Mouse (Mus musculus) right cerebral cortex, postnatal 25 days (tissue): ENCODE measurements around the gene Marcks.
A peak's percentile ranks its signal among the peaks of the same experiment; 100 is the strongest.
"Not testable (repeated sequence)": the region's sequence is repeated elsewhere in the genome, so short reads cannot be mapped to it uniquely, and the experiment has no call there.

Experiments
- DNase-seq: peaks from one replicate; pipeline ENCODE4 v3.0.0; 2022

Gene Marcks

GRCm38 (mm10) chr10:37135951-37136751 lies 2.6 kb downstream of the Marcks start:
- DNase-seq: peak; percentile 67

- DNase-seq: no peak
These were observed 4.6 kb downstream of the Marcks start for GRCm38 (mm10) chr10:37133876-37134708.

GRCm38 (mm10) chr10:37132671-37133070 lies 6.0 kb downstream of the Marcks start:
- no peak for DNase-seq

GRCm38 (mm10) chr10:37129652-37130051 lies 9.1 kb downstream of the Marcks start:
- no peak for DNase-seq

DNA sequence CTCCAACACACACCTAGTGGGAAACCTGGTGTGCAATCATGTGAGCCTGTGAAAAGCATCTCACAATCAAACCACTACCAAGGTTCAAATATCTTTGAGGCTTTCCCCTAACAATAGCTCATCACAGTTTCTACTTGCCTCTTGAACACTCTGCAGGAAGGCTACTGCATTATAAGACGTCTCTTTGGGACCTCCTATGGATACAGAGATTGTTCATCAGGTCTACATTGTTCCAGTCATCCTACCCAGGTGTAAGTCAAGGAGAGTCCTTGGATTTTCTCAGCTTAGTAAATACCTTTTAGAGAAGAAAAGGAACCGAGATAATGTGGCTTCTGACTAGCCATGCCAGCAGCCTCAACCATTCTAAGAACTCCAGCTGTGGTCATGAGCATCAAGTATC lies 23.4 kb downstream of the Marcks start:
- no peak for DNase-seq

- no peak for DNase-seq
These were observed 25.9 kb downstream of the Marcks start for GRCm38 (mm10) chr10:37112812-37113211.

- DNase-seq: no peak
These were observed 26.4 kb downstream of the Marcks start for GRCm38 (mm10) chr10:37112362-37112761.

DNA sequence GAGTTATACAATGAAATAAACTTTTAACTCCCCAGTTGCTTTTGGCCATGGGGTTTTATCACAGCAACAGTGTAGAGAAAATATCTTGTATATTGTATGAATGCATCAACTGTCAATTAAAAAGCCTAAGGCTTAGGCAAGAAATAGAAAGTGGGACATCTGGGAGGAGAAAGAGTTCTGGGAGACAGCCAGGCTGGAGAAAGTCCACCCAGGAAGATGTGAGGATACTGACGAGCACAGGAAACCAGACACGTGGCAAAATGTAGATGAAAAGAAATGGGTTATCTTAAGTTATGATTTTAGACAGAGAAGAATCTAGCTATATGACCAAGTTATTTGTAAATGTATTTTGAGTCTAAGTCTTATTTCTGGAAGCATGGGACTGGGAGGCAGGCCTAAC lies 27.3 kb downstream of the Marcks start:
- no peak for DNase-seq

DNA sequence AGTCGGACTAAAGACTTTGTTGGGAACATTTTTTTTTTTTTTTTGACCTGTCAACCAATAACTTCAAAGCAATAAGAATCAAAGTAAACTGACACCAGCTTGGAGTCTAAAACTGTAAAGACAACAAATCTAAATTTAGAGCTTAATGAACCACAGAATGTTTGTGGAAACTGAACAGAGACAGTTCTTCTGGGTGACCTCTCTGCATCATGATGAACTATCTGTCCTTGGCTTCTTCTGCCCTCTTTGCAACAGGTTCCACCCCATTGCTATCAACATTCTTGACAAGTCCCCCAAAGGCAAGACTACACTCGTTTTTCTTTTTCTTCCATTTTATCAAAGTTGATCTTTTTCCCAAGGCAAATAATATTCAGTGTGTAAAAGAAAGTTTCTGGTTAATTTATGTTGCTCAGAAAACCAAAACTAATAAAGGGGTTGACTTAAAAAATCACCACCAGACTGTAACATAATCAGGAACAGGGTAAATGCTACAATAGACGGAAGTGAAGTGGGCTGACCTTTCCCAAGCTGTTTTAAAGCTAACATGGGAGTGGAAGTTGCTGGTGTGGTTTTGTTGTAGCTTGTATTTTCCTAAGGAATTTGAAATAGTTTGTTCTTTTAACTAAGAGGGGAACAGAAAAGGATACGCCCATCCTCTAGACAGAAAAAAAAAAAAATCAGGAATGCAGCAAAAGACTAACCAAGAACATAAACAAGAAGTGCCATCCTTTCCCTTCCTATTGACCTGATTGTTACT lies 31.7 kb downstream of the Marcks start:
- no peak for DNase-seq

- no peak for DNase-seq
These were observed 32.4 kb downstream of the Marcks start for GRCm38 (mm10) chr10:37106303-37106702.

DNA sequence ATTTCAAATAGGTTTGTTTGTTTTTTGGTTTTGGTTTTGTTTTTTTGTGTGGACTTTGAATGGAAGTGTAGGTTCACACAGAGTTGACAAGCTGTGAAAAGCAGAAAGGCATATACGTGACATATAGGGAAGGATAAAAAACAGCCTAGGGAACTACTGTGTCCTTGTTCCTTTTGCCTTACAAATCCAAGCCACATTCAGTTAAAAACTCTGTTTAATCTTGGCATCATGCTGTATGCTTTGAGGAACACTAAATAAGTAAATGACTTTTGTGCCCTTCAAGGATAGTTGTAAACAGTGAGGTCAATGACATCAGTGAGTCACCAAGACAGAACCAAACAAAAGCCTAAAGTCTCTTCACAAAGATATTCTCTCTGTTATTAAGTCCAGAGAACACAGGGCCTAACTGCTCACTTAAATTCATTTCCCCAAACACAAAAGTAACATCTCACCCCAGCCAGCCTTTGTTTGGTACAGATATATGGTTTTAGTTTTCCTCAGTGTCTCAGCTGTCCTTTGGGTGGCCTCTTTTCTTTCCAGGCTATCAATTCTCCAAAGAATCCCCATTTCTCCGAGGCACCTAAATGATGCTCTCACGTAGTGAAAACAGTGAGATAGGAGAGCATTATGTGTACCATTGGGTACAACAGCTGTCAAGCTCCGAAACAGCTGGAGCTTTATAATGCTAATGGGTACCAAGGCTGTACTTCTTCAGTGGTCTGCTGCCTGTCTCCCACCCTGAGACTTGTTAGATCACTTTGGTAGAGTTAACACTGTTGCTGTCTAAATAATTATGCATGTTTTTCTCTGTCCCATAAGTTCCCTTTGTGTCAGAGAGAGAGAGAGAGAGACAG lies 36.3 kb downstream of the Marcks start:
- DNase-seq: no peak

DNA sequence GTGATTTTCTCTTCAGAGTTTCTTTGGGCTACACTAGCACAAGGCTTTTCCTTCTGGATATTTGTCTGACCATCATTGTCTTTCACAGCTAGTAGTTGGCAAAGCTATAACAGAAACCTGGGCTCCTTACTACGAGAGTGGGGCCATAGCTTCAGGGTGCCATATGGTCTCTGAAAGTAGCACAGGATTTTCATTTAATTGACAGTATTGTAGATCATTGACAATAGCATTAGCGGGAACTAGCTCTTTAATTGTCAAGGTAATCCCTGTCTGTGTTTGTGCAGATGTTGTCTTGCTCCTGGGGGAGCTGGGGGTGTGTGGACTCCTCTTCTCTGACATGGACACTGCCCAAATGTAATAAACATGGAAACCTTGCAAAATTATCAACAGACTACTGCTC lies 37.0 kb downstream of the Marcks start:
- no peak for DNase-seq

DNA sequence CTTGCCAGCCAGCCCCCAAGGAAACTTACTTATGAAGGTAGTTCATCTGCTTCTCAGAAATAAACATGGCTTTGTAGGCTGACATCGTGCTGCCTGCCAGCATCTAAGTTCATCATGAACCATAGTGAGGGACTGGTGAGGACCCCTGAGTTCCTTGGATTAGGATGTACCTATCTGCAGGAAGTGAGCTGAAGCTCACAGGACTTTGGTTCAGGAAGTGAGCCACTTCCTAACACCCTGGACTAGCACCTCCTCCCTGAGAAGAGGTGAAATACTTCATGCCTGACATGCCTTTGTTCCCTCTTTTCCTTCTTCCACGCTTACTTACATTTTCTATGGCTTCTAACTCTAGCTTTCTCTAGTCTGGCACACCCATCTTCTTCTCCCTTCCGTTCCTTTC lies 42.2 kb downstream of the Marcks start:
- no peak for DNase-seq

DNA sequence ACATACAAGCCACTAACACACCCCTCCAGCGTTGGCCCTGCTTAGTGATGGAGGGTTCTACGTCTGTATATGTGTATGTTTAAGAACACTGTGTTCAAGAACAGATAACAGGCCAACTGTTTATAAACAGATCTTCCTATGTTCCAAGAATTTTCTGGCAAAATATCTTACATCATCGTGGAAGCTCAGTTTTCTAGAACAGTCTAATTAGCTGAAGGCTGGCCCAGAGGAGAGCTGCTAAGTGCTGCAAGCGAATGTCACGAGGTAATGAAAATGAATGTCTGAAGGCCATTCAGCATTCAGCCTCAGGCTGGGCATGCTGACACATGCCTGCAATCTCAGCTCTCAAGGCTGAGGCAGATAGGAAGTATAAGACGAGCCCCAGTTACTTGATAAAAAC lies 42.9 kb downstream of the Marcks start:
- no peak for DNase-seq

- no peak for DNase-seq
These were observed 45.4 kb downstream of the Marcks start for GRCm38 (mm10) chr10:37093306-37093705.

DNA sequence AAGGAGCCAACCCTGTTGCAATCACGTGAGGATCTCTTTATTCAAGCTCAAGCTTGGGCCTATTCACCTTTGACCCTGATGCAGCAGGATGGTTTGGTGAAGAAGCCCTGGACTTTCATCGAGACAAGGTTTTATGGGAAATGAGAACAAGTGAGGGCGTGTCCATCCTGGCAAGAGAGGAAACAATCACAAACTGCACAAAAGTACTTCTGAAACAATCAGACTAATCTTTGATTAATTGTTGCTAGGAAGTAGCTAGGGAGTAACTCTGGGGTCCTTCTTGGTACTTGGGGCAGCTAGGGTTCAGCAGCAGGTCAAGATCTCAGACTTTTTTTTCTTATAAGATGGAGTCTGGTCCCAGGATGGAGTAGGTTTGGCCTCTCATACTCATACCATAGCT lies 48.3 kb downstream of the Marcks start:
- DNase-seq: no peak

DNA sequence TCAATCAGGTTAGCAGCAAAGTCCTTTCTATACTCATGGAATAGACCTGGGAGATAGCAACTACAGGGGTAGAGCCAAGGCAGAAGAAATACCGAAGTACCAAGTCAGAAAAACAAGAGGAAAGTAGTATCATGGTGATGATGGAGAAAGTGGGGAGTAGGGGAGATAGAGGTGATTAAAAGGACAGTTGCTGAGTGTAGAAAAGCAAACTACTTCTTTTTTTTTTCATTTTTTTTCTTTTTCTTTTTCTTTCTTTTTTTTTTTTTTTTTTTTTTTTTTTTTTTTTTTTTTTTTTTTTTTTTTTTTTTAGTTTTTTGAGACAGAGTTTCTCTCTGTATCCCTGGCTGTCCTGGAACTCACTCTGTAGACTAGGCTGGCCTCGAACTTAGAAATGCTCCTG lies 54.6 kb downstream of the Marcks start:
- not testable (repeated sequence) for DNase-seq
